Mouse (Mus musculus) lung, adult 2 months (tissue): Measurements from ENCODE around the gene Ezh1.

ENCODE experiments used
- CTCF ChIP-seq: fragments of 200-500 bp; IDR thresholded peaks from 2 replicates; pipeline ENCODE4 v1.5.1; 2011; ENCODE audit warnings: mild to moderate bottlenecking, low read length, control low read depth; ENCODE audit not compliant: insufficient read depth
- POLR2A ChIP-seq: fragments of 200-500 bp; IDR thresholded peaks from 2 replicates; pipeline ENCODE4 v1.6.1; 2011; ENCODE audit warnings: low read depth, mild to moderate bottlenecking, control low read depth, low read length, borderline replicate concordance; ENCODE audit errors: extremely low read depth

DNA sequence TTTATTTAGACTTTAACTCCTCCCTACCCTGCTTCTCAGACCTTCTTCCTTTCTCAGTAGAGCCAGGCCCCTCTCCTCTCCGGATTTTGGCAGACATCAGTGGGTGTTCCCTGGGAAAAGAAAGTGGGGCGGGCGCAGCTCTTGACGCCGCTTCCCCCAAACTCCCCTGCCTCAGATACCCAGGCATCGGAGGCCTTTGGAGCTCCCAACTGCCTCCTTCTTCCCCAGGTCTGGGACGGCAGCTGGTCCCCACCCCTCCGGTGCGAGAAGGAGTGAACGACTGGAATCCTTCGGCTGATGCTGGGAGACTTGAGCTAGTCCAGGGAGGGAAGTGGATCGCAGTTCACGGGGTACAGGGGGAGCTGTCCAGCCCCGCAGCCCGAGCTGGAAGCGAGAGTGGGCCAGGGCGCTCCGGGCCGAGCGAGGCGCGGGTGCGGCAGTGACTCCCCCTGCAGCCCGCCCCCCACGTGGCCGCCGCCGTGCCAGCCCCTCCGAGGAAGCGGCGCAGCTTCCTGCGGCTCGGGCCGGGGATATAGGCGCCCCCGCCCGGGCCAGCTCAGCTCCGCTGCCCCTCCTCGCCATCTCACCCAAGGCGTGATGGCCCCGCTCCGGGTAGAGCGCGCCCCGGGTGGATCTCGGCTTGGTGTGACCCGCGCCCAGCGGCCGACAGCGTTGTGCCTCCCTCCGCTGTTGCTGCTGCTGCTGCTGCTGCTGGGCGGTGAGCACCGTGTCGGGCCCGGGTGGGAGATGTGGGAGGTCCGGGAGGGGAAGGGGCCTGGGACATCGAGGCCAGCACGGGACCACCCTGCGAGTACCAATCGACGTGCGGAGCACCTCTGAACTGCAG lies 19.8 kb upstream of the Ezh1 start, which contains the start of gene Ramp2:
- no peak for TF ChIP-seq CTCF
- peak; percentile 85 for TF ChIP-seq POLR2A
